Mouse (Mus musculus) bone marrow, adult 2 months (tissue): ENCODE measurements at regions not wholly inside any gene's neighbourhood (a gene's known extent, or its start where the extent isn't known, plus 50 kb on each side); places are given as distances from the start of the nearest gene placed in this dataset.

Source experiments
- H3K27ac ChIP-seq: fragments of 200-500 bp; 2 replicates; pipeline ENCODE4 v1.5.1; 2012; ENCODE audit warnings: low read depth, mild to moderate bottlenecking, control low read depth, inconsistent platforms, low read length; ENCODE audit not compliant: control insufficient read depth, poor library complexity, insufficient read depth
- H3K4me1 ChIP-seq: fragments of 200-500 bp; 2 replicates; pipeline ENCODE4 v1.6.1; 2011; ENCODE audit warnings: low read length; ENCODE audit not compliant: control insufficient read depth, insufficient read depth
- H3K4me3 ChIP-seq: fragments of 200-500 bp; replicated peaks from 2 replicates; pipeline ENCODE3; 2011; ENCODE audit warnings: mild to moderate bottlenecking, low read depth, low read length, control low read depth; ENCODE audit not compliant: control insufficient read depth
- CTCF ChIP-seq: fragments of 200-500 bp; IDR thresholded peaks from 2 replicates; pipeline ENCODE4 v1.5.1; 2011; ENCODE audit warnings: low read length, control low read depth; ENCODE audit not compliant: control insufficient read depth, insufficient read depth
- POLR2A ChIP-seq: fragments of 200-500 bp; IDR thresholded peaks from 2 replicates; pipeline ENCODE4 v1.6.1; 2011; ENCODE audit warnings: low read depth, mild to moderate bottlenecking, control low read depth, low read length, borderline replicate concordance; ENCODE audit not compliant: control insufficient read depth
- WGBS: fragments of 180-500 bp; shearing (Covaris S2); methylation state at CpG from one replicate; pipeline ENCODE4 v1.1.7; 2018; 5-methylcytosine and 5-hydroxymethylcytosine counted together

DNA sequence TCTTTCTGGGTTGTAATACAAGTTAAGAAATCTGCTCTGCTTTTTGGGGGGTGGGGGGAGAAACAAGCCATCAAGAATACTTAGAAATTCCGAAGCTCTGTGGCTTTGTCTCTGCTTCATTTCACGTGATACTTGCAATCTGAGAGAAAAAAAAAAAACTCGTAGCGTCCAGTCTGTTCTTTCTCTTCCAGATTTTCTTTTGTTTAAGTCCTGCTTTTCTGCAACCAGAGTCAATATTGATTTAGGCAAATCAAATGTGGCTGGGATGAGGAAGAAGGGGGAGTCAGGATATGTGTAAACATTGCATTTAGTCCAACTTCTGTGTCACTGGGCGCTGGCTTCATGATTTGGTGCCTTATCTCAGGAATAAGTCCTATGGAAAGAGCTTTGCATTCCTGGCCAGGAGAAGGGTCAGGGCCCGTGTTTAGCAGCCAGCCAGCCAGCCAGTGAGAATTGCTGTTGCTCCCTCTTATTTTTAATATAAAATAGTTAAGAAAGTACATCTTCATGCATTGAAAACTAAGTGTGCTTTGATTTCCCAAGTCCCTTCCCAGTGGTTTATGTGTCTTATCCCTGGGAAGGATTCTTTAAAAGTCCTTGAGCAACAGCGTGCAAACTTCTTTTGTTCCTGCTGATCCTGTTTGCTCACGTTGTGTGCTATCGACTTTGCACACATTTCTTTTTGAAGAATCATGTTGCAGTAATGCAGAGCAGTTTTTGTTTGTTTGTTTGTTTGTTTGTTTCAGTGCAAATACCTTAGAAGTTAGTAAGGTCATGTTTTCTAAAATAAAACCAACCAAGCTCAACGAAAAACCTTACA, 272.0 kb downstream of the Gm11146 start:
- WGBS: 6% methylated on average over 10 of the region's 10 CpGs
- Histone ChIP-seq H3K27ac (no peak overlapping the region), H3K4me1 (no peaks in the 10 kb centered on the region; the same call in 1 of the 2 replicates), H3K4me3 (no peak overlapping the region)
- TF ChIP-seq POLR2A (no peak), CTCF (no peak)

DNA sequence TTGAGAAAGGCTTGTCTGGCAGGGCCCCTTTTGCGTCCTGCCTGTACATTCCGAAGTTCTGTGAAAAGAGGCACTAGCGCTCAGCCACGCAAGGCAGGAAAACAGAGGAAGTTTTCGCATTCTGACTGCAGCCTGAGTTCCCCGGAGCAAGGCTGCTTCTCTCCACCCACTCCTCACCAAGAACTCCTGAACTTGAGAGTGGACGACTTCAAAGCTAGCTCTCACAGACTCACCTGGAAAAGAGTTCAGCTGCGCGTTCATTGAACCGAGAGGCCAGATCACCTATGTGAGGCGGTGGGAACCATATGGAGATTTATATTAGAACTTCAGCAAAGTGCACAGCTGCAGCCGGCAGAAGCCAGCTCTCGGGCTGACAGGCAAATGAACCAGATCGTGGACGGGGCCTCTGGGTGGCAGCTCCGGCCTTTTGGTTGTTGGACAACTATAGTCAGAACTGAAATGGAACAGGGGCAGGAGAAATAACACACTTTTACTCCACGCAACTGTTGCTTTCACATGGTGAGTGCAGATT, 272.7 kb downstream of the Gm11146 start:
- Histone ChIP-seq H3K4me1 (no peaks in the 10 kb centered on the region; the same call in 1 of the 2 replicates), H3K4me3 (peak overlapping the region; percentile 57), H3K27ac (peak overlapping the region; percentile 45)
- TF ChIP-seq POLR2A (no peak), CTCF (no peak)
- 2% methylated on average over 17 of the region's 17 CpGs for WGBS

DNA sequence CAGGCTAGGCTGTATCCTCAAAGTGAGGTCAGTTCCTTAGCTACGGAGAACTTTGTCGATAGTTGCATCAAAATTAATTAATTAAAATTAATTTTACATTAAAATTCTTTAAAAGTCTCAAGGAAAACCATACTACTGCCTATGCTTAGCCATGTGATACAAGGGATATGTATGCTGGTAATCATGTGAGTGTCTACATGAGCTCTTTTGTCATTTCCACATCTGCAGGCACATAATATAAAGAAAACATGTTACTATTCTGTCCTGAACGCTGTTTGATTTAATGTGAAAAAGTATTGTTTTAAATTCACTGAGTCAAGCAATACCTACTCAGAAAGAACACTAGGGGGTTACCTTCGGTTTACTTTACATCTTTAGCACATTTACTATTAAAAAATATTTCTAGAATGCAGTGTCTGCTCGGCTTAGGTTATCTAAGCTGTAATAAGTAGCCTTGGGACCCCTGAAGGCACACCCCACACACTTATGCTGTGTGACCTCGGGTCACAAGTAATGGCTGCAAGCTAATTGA, 273.2 kb downstream of the Gm11146 start:
- Histone ChIP-seq H3K4me1 (no peaks in the 10 kb centered on the region; the same call in 1 of the 2 replicates), H3K4me3 (no peak overlapping the region), H3K27ac (peak overlapping the region; percentile 45)
- TF ChIP-seq CTCF (no peak), POLR2A (no peak)
- 25% methylated on average over 6 of the region's 6 CpGs for WGBS

DNA sequence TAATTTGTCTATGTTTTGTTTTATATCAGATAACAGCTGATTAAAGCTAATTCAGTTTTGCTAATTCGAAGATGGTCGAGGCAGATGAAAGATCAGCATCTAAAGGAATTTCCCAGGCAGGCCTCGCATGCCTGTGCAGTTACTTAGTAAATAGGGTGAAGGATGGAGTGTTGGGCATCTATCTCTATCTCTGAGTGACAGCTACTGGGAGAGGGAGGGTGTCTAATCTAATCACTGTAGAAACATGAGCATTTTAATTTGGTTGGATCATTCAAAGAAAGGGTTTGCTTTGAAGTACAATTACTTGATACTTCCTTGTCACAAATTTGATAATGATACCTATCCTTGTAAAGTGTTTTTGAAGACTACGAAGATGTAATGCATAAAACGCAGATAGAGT, 273.8 kb downstream of the Gm11146 start:
- Histone ChIP-seq H3K27ac (no peak overlapping the region), H3K4me1 (no peaks in the 10 kb centered on the region; the same call in 1 of the 2 replicates), H3K4me3 (no peak overlapping the region)
- TF ChIP-seq CTCF (no peak), POLR2A (no peak)
- WGBS: 75% methylated on average over 5 of the region's 5 CpGs

DNA sequence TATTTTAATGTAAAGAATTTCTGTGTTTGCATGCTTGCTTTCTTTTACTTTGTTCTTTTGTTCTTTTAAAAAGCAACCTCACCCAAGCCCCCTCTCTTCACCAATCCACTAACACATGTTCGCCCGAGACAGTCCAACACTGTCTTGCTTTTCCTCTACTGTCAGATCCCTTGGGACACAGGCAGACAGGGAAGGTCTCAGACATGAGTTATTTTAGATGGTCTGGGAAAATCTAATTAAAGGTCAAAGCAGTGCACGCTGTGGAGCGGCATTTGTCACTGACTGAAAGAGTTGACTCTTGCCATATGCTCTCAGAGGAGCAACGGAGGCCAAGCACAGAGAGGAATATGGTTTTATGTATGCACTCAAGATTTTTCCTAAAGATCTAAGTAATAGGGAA, 279.6 kb downstream of the Gm11146 start:
- no peaks in the 10 kb centered on the region for H3K4me1 ChIP-seq
- H3K27ac ChIP-seq: no peak overlapping the region
- 87% methylated on average over 5 of the region's 5 CpGs for WGBS
- H3K4me3 ChIP-seq: no peak overlapping the region
- TF ChIP-seq CTCF (no peak), POLR2A (no peak)

DNA sequence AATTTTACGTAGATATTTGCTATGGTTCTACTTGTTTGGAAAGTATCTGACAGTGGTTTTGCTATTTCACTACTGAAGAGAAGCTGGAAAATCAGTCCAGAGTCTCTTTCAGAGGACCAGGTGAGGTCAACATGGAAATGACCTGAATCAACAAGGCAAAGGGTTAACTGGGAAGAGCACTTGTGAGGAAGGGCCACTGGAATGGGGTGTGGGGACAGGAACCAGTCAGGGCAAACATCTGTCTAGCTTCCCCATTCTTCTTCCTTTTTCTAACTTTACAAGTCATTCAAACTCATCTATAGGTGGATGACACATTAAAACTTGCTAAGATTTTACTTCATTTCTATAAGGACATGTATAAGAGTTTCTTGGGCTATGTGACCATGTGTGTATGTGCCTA, 283.7 kb downstream of the Gm11146 start:
- H3K4me3 ChIP-seq: no peak overlapping the region
- H3K27ac ChIP-seq: no peak overlapping the region
- no peak for TF ChIP-seq POLR2A
- TF ChIP-seq CTCF: no peak
- H3K4me1 ChIP-seq: no peaks in the 10 kb centered on the region
- WGBS: 85% methylated on average over 1 of the region's 1 CpGs

DNA sequence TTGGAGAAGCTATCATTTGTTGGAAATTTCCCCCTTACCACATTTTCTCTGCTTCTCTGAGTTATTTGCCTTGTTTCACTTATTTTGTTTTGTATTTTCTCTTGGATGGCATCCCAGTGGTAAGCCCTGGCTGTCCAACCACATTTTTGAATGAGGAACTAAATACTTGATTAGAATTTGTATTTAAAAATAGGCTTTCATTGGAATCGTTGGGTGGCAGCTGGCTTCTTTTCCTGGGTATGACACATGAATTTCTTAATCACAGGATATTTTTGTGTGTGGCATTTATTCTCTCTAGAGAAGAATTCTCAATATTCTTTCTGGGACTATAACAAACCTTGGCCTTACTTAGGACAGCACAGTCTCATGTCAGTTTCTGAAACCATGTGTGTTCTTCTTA, 286.5 kb downstream of the Gm11146 start:
- Histone ChIP-seq H3K27ac (no peak overlapping the region), H3K4me3 (no peak overlapping the region), H3K4me1 (no peaks in the 10 kb centered on the region)
- WGBS: 4% methylated on average over 1 of the region's 1 CpGs
- no peak for TF ChIP-seq CTCF
- no peak for TF ChIP-seq POLR2A

DNA sequence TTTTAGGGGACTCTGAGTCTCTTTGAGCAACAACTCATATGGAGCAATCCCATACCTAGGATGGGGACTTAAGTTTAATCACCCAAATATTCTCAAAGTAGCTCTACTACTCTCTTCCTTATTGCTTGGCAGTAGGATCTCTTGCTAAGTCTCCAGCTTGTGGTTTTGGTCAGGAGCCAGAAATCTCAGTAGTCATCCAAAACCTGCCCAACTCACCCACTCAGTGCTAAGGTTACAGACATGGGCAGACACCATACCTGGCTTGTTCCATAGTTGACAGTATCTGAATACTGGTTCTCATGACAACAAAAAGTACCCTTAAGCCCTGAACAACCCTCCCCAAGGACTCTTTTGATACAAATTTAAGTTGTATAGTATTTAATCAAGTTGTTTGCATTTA, 288.7 kb downstream of the Gm11146 start:
- no peak for TF ChIP-seq CTCF
- no peak for TF ChIP-seq POLR2A
- no peaks in the 10 kb centered on the region for H3K4me1 ChIP-seq
- no peak overlapping the region for H3K27ac ChIP-seq
- H3K4me3 ChIP-seq: no peak overlapping the region
